Mouse (Mus musculus) cerebellum, adult 9-11 months (tissue): ENCODE measurements around the gene Blzf1.

Source experiments
- DNase-seq: peaks from one replicate; pipeline ENCODE4 v3.0.0; 2022

Gene Blzf1

DNA sequence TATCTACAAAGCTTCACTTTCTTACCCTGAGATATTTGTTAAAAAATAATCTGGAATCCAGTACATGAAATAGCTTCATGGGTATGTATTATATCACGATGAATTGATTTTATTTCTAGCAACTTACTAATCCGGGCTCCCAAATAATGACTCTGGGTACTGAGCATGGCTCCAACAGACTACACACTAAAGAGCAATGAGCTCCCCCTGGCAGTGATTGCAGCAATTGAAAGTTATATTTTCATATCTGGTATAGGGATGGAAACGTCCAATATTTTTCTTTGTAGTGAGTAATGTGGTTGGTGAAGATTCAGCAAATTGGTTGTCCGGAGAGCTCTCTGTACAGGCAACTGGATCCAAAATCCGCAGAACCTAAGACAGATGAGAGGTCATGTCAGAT is 15.2 kb downstream of the Blzf1 start:
- DNase-seq: no peak

DNA sequence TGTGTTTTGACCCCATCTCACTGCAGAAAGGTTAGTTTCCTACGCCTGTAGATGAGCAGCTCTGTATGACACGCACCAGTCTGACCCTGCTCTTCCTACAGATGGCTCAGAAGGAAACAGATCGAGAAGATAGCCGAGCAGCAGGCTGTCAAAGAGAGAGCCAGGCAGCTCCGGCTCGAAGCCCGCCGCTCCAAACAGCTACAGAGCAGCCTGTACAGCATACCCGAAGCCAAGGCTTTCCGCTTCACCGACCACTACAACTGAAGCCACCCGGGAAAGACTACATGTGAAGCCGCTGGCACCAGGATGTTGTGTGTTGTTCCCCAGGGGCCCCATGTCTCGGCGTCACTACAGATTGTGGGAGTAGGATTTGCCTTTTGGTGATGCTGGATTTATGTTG is 19.9 kb downstream of the Blzf1 start:
- peak; percentile 80 for DNase-seq

DNA sequence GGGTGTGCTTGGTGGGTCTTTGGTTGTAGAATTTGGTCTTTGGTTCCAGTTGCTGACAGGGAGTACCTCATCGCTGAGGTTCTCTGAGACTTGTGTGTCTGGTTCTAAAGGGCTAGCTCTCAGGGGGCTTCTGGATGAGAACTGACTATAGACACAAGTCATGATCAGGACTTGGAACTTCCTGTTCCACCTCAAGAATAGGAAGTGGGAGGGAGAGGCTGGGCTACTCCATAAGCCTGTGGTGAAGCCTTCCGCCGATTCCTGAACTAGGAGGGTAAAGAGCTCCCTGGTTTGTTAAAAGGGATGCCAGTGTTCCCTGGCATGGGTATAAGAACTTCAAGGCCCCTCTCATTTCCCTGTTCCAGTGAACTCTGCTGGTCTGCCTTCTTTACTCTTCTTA is 23.3 kb downstream of the Blzf1 start:
- no peak for DNase-seq

DNA sequence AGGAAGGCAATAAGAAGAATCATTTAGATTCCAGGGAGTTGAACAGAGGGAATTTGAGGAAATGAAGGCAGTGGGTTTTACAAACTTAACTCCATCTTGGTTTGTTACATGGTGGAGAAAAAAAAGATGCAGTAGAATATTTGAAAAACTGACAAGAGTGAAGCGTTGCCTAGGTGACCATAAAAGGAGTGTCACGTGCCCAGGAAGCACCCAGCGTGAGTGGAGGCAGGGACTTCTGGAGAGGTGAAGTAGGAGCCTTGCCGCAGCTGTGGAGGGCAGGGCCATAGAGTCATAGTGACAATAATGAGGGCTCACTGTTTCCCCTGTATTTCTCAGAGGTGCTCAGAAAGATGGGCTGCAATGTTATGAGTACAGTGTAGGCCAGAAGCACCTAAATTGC is 28.0 kb downstream of the Blzf1 start:
- DNase-seq: no peak

DNA sequence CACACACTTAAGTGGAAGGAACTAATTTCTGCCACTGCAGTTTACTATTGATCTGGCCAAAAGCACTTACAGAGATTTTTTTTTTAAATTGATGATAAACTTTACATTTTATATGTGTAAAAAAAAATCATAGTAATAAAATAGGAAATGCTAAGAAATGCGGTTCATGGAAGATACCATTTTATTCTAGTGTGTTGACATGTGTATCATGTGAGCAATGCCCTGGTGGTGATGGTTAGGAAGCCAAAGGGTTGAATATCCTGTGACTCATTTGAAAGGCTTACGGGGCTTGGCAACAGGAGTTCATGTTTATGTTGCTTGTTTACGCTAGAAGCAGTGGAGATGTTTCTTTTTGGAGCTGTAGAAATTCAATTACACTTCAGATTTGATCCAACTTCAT is 30.7 kb downstream of the Blzf1 start:
- no peak for DNase-seq

DNA sequence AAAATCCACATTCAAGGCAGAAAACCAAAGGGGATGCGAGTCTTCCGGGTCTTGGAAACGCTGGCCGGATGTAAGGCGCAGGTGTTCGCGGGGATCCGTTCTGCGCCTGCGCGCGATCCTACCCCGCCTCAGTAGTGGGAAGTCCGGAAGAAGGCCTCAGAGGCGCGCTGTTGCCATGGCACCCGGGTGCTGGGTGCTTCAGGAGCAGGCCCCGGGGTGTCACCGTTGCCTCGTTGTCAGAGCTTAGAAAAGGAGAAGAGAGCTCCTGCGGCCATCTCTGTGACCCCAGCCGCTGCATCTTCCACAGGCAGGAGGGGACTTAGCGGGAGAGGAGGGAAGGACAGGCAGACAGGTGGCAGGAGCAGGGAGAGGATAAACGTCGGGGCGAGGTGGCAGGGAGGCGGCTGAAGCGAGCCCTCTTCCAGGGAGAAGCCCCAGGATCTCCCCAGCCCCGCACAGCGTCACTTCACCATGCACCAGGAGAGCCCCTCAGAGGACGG is 31.8 kb downstream of the Blzf1 start, which contains the start of gene Ccdc181:
Gene Ccdc181 (plus strand): TSS at position 131 of the 500 bp plus-strand sequence.
- peak; percentile 96 for DNase-seq

DNA sequence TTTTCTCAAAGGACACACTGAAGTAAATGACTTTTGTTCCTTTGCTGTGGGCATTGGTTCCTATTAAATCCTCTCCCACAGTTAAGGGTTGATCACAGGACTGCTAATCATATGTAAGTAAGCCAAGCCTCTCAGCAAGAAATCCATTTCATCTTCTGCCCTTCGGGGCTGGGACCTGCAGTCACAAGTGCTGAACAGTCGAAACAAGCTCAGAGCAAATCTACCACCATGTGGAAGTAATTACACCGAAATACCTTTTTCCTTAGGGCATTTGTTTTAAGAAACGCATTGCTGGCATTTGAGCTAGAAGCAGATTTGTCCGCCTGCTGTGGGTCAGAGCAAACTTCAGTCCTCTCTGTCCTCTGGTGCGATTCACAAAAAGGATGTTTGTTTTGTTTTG is 33.6 kb downstream of the Blzf1 start:
- no peak for DNase-seq

DNA sequence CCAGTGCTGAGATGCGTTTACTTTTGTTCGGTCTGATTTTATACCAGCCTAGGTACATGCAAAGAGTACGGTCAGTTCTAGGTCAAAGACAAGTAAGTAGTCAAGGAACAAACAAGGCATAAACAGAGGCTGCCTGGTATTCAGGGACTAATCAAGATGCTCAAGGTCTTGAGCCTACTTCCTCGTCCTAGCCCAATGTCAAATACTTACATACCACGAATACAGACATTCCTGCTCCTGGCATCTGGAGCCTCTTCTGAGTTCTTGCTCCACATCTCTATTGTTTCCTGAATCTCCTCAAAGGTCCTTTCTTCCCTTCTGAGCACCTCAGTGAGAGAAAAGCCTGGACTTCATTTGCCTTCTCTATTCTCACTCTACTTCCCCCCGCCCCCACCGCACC is 36.3 kb downstream of the Blzf1 start:
- DNase-seq: no peak

DNA sequence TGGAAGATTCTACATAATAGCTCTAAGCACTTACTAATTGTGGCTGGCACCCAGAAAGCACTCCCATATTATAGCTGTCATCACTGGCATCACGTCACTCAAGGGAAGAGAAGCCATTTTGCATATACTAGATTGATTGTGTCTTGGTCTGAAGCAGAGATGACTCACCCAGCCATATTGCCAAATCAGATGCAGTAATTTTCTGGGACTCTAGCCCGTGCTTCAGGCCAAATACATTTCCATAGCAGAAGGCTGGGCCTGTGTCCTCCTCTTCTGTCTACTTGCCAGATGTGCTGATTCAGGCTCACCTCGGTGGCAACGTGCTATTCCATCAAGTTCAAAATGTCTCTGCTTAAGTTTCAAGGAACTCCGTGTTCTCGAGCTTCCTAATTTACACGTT is 45.7 kb downstream of the Blzf1 start:
- no peak for DNase-seq

DNA sequence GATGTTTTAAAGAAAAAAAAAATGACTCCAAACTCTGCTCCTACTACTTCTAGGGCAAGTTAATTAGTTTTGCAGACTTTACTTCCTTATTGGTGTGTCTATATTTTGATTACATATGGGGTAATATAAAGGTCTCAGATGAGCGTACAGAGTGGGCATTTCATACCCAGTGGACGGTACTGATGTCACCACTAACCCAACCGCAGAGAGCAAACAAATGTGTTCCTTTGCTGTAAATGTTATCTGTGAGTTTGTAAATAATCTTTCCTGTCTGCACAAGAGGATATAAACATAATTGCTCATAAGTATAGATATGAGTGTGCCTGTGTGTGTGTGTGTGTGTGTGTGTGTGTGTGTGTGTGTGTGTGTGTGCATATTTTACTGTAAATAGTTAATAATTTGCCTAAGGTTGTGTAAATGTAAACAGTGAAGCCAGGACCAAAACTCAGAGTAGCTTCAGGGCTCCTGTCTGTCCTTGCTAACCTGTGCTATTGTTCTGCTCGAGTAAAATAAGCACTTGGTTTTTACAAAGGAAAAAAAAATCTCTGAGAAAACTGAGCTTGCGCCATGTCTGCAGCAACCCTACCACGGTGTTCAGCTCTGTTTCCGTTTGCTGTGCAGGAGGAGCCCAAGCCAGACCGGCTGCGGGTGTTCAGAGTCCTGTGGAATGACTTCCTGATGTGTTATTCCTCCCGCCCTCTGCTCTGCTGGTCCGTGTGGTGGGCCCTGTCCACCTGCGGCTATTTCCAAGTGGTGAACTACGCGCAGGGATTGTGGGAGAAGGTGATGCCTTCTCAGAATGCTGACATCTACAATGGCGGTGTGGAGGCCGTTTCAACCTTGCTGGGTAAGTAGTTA is 46.9 kb downstream of the Blzf1 start:
- DNase-seq: no peak

DNA sequence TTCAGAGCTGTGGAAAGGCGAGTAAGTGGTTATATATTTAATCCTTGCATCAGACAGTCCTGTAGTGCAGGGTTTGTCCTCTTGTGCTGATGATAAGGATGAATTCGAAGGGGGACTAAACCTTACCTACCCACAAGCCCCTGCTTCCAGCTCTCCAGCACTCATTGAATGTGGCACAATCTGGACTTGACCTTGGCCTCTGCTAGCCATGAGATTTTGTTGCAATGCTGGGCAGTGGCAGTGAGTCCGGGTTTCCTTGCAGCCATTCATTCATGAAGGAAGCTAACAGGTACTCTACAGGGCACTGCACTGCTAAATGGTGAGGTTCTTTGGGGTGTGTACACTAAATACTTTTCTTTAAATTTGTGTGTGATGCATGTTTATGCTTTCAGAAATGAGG is 52.5 kb downstream of the Blzf1 start:
- DNase-seq: no peak

DNA sequence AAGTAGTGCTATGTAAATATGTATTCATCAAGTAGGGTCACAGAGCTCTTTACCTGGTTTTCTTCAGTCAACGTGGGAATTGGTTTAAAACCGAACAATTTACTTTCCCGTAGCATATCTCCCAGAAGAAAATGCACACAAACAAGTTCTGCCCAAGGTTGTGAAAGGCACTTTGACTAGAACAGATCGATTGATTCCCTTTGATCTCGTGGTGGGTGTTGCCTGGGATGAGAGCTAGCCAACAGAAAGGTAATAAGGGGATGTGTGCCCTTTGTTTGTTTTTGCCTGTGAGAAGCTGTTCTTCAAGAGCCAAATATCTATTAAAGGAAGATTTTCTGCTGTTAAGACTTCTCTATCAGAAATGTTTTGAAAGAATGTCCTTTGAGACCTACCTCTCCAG is 54.7 kb downstream of the Blzf1 start:
- DNase-seq: no peak

GRCm38 (mm10) chr1:164251438-164251837 is 55.9 kb downstream of the Blzf1 start:
- no peak for DNase-seq

GRCm38 (mm10) chr1:164250391-164251150 is 56.7 kb downstream of the Blzf1 start:
- peak; percentile 13 for DNase-seq

- no peak for DNase-seq
These were observed 58.0 kb downstream of the Blzf1 start for GRCm38 (mm10) chr1:164249332-164249711.

DNA sequence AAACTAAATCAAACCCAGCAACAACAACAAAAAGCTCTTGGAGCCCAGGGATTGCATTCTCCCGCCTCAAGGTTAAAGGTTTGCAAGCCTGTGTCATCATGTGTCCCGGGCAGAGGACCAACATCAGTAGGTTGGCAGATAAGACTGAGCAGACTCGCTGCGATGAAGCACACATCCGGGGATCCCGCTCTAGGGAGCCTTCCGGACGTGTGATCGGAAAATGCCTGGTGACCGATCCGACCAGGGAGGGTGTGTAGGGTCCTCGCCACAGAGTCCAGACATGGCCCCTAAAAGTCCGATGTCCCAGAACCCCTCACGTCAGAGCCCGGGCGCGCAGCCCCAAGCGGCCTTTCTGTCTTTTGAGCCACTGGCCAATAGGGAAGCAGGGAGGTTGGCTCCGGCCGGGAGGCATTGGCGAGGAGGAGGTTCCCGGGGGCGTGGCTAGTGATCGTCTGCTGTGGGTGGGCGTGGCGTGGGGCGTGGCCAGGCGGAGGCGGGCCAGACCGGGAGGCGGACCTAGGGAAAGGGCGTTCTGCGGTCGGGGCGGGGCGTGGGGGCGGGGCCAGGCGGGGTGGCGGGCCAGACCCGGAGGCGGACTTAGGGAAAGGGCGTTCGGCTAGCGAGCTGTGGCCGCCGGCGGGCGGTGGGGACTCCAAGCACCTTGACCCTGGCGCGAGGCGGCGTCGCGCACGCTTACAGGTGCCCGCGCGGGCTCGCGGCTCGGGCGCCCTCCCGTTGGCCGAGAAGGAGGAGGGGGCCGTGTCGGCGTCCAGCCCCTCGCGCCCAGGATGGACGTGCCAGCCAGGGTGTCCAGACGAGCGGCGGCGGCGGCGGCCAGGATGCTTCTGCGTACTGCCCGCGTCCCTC is 58.6 kb downstream of the Blzf1 start, which contains the start of gene Slc19a2:
Gene Slc19a2 (plus strand): TSS at position 582 of the 867 bp plus-strand sequence.
- peak; percentile 98 for DNase-seq

DNA sequence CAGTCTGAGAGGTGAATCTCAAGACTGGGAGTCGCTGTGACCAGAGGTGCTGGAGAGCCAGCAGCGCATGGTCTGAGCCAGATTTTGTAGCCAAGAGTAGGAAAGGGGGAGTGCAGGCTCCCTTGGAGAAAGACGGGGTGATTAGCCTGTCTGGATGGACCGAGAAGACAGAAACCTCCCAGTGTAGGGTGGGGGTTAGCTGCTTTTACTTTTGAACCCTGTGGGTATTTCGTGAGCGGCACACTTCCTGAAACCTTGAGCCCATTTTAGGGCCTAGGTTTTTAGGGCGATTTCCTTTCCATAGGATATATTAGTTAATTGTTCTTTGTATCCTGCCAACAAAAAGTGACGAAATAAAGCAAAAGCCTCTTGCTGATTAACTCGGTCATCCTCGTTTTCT is 59.3 kb downstream of the Blzf1 start:
- peak; percentile 50 for DNase-seq

- peak; percentile 22 for DNase-seq
These were observed 59.8 kb downstream of the Blzf1 start for GRCm38 (mm10) chr1:164247442-164247841.

DNA sequence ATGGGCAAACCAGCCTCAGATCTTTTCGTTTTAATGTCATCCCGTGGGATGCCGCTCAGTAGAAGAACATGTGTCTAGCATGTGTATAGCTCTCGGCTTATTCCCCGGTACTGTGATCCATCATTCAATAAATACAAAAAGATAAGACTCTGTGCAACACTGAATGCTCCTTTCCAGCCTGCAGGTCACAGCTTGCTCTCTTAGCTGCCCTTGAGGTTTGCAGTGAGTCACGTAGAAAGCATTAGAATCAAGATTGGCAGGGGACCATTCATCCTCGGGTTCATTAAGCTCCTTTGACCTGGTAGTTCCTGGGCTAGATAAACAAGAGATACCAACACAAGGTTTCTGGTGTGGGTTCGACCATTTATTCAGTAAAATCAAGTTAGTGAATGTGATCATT is 64.5 kb downstream of the Blzf1 start:
- no peak for DNase-seq

GRCm38 (mm10) chr1:164241494-164241893 is 65.8 kb downstream of the Blzf1 start:
- DNase-seq: no peak
